Mouse (Mus musculus) bone marrow macrophage, adult 2 months (primary cell): ENCODE measurements at regions not wholly inside any gene's neighbourhood (a gene's known extent, or its start where the extent isn't known, plus 50 kb on each side); places are given as distances from the start of the nearest gene placed in this dataset.
"Not testable (repeated sequence)": the region's sequence is repeated elsewhere in the genome, so short reads cannot be mapped to it uniquely, and the experiment has no call there.

Experiments used
- H3K27ac ChIP-seq: 2 replicates; pipeline ENCODE4 v1.5.1; 2012; ENCODE audit warnings: low read depth, low read length; ENCODE audit not compliant: insufficient read depth
- H3K4me1 ChIP-seq: 2 replicates; pipeline ENCODE4 v1.6.1; 2012; ENCODE audit warnings: low read length; ENCODE audit not compliant: control insufficient read depth, insufficient read depth
- H3K4me3 ChIP-seq: 2 replicates; pipeline ENCODE4 v1.5.1; 2012; ENCODE audit warnings: mild to moderate bottlenecking, low read length, moderate library complexity; ENCODE audit not compliant: insufficient read depth
- CTCF ChIP-seq: IDR thresholded peaks from 2 replicates; pipeline ENCODE4 v1.5.1; 2012; ENCODE audit warnings: low read depth, mild to moderate bottlenecking, low read length, moderate library complexity
- POLR2A ChIP-seq: IDR thresholded peaks from 2 replicates; pipeline ENCODE4 v1.6.1; 2012; ENCODE audit warnings: mild to moderate bottlenecking, low read depth, low read length, borderline replicate concordance

- TF ChIP-seq CTCF (no peak), POLR2A (no peak)
- Histone ChIP-seq H3K4me1 (no peaks in the 10 kb centered on the region), H3K27ac (no peak overlapping the region), H3K4me3 (no peak overlapping the region)
Measured at GRCm38 (mm10) chr3:78958781-78959180, 327.5 kb downstream of the Rapgef2 start.

- no peak overlapping the region for H3K4me3 ChIP-seq
- H3K27ac ChIP-seq, result no peak overlapping the region
- TF ChIP-seq POLR2A (no peak), CTCF (no peak)
- no peaks in the 10 kb centered on the region for H3K4me1 ChIP-seq
Measured at GRCm38 (mm10) chr3:78955364-78955763, 331.0 kb downstream of the Rapgef2 start.

- not testable (repeated sequence) for H3K4me1 ChIP-seq, H3K27ac ChIP-seq, H3K4me3 ChIP-seq
Measured at GRCm38 (mm10) chr3:78949385-78949784, 336.9 kb downstream of the Rapgef2 start.

- TF ChIP-seq POLR2A (no peak), CTCF (no peak)
Measured at GRCm38 (mm10) chr3:78948700-78949099, 337.6 kb downstream of the Rapgef2 start.

GRCm38 (mm10) chr3:78948171-78948570 lies 338.1 kb downstream of the Rapgef2 start:
- H3K4me1 ChIP-seq, result no peaks in the 10 kb centered on the region
- no peak overlapping the region for H3K4me3 ChIP-seq
- TF ChIP-seq POLR2A (no peak), CTCF (no peak)
- no peak overlapping the region for H3K27ac ChIP-seq

More at GRCm38 (mm10) chr3:78948700-78949099, 337.6 kb downstream of the Rapgef2 start:
- Histone ChIP-seq H3K4me1 (no peaks in the 10 kb centered on the region), H3K4me3 (no peak overlapping the region), H3K27ac (no peak overlapping the region)

GRCm38 (mm10) chr3:78947183-78947582 lies 339.1 kb downstream of the Rapgef2 start:
- no peak overlapping the region for H3K27ac ChIP-seq
- no peak overlapping the region for H3K4me3 ChIP-seq
- TF ChIP-seq CTCF (no peak), POLR2A (no peak)
- no peaks in the 10 kb centered on the region for H3K4me1 ChIP-seq

GRCm38 (mm10) chr3:78944185-78944584 lies 342.1 kb downstream of the Rapgef2 start:
- Histone ChIP-seq H3K27ac (no peak overlapping the region), H3K4me3 (no peak overlapping the region), H3K4me1 (no peaks in the 10 kb centered on the region)
- TF ChIP-seq CTCF (no peak), POLR2A (no peak)

- TF ChIP-seq CTCF (no peak), POLR2A (no peak)
- H3K4me1 ChIP-seq, result no peaks in the 10 kb centered on the region
- H3K27ac ChIP-seq, result no peak overlapping the region
- no peak overlapping the region for H3K4me3 ChIP-seq
Measured at GRCm38 (mm10) chr3:78932975-78933374, 353.3 kb downstream of the Rapgef2 start.

- no peak overlapping the region for H3K27ac ChIP-seq
- TF ChIP-seq CTCF, result no peak
- TF ChIP-seq POLR2A, result no peak
- H3K4me1 ChIP-seq, result no peaks in the 10 kb centered on the region
- H3K4me3 ChIP-seq, result no peak overlapping the region
Measured at GRCm38 (mm10) chr3:78919850-78920249, 366.5 kb downstream of the Rapgef2 start.

GRCm38 (mm10) chr3:78919407-78919806 lies 366.9 kb downstream of the Rapgef2 start:
- TF ChIP-seq CTCF (peak; percentile 65), POLR2A (no peak)
- Histone ChIP-seq H3K27ac (no peak overlapping the region), H3K4me1 (no peaks in the 10 kb centered on the region), H3K4me3 (no peak overlapping the region)

- no peaks in the 10 kb centered on the region for H3K4me1 ChIP-seq
- no peak overlapping the region for H3K27ac ChIP-seq
- H3K4me3 ChIP-seq, result no peak overlapping the region
- no peak for TF ChIP-seq CTCF
- TF ChIP-seq POLR2A, result no peak
Measured at GRCm38 (mm10) chr3:78908196-78908844, 378.0 kb downstream of the Rapgef2 start.
